Mouse (Mus musculus): Measurements from ENCODE around the gene Olfr1357. TPM values are rescaled to one million over a fixed set of nuclear protein-coding genes. Genes with fewer than 3 reads are reported as not detected.
"Not testable (repeated sequence)": the region's sequence is repeated elsewhere in the genome, so short reads cannot be mapped to it uniquely, and the experiment has no call there.

Gene Olfr1357
- not detected in 2 replicates for polyA plus RNA-seq (2016; fragmentation: Nextera tagmentation; extraction: Ambion mirVana)

- WGBS: 69% methylated on average over 1 of the region's 1 CpGs
These were observed at the start of gene Olfr1357 for GRCm38 (mm10) chr10:78617974-78618373. Gene Olfr1357 (minus strand): TSS chr10:78618074.

GRCm38 (mm10) chr10:78666696-78667095 lies 48.8 kb upstream of the Olfr1357 start:
- H3K36me3 ChIP-seq; H3K4me1 ChIP-seq; H3K27ac ChIP-seq; H3K9me3 ChIP-seq; H3K27me3 ChIP-seq (ENCODE audit: insufficient read depth, poor library complexity, severe bottlenecking); DNase-seq (ENCODE audit: low spot score); H3K4me3 ChIP-seq: not testable (repeated sequence)
- 87% methylated on average over 10 of the region's 10 CpGs for WGBS

More at GRCm38 (mm10) chr10:78617974-78618373, at the start of gene Olfr1357:
- Histone ChIP-seq H3K27ac (no peak within 1 kb of the TSS), H3K36me3 (no peaks in the 10 kb centered on the region), H3K9me3 (no peaks in the 10 kb centered on the region), H3K27me3 (ENCODE audit: insufficient read depth, poor library complexity, severe bottlenecking) (no peaks in the 10 kb centered on the region), H3K4me1 (no peaks in the 10 kb centered on the region), H3K4me3 (no peak within 1 kb of the TSS)
- DNase-seq (ENCODE audit: low spot score): no peak

GRCm38 (mm10) chr10:78664546-78664945 lies 46.7 kb upstream of the Olfr1357 start:
- no peaks in the 10 kb centered on the region for H3K4me1 ChIP-seq
- H3K4me3 ChIP-seq: no peak overlapping the region
- no peaks in the 10 kb centered on the region for H3K36me3 ChIP-seq
- 89% methylated on average over 1 of the region's 1 CpGs for WGBS
- H3K9me3 ChIP-seq: no peaks in the 10 kb centered on the region
- DNase-seq (ENCODE audit: low spot score): no peak
- no peaks in the 10 kb centered on the region for H3K27me3 ChIP-seq (ENCODE audit: insufficient read depth, poor library complexity, severe bottlenecking)
- no peak overlapping the region for H3K27ac ChIP-seq

- Histone ChIP-seq H3K27ac (no peak overlapping the region), H3K4me1 (no peaks in the 10 kb centered on the region), H3K27me3 (ENCODE audit: insufficient read depth, poor library complexity, severe bottlenecking) (no peaks in the 10 kb centered on the region), H3K4me3 (no peak overlapping the region), H3K9me3 (no peaks in the 10 kb centered on the region), H3K36me3 (no peaks in the 10 kb centered on the region)
- 83% methylated on average over 1 of the region's 1 CpGs for WGBS
- DNase-seq (ENCODE audit: low spot score): no peak
These were observed 43.3 kb upstream of the Olfr1357 start for GRCm38 (mm10) chr10:78661198-78661597.

- H3K4me1 ChIP-seq: no peaks in the 10 kb centered on the region
- H3K9me3 ChIP-seq: no peaks in the 10 kb centered on the region
- H3K36me3 ChIP-seq: no peaks in the 10 kb centered on the region
- 26% methylated on average over 6 of the region's 6 CpGs for WGBS
- no peak overlapping the region for H3K4me3 ChIP-seq
- no peaks in the 10 kb centered on the region for H3K27me3 ChIP-seq (ENCODE audit: insufficient read depth, poor library complexity, severe bottlenecking)
- no peak overlapping the region for H3K27ac ChIP-seq
- no peak for DNase-seq (ENCODE audit: low spot score)
These were observed 14.4 kb upstream of the Olfr1357 start for GRCm38 (mm10) chr10:78632311-78632710.

GRCm38 (mm10) chr10:78630194-78630593 lies 12.3 kb upstream of the Olfr1357 start:
- H3K9me3 ChIP-seq: no peaks in the 10 kb centered on the region
- no peaks in the 10 kb centered on the region for H3K36me3 ChIP-seq
- no peak overlapping the region for H3K4me3 ChIP-seq
- DNase-seq (ENCODE audit: low spot score): no peak
- H3K27me3 ChIP-seq (ENCODE audit: insufficient read depth, poor library complexity, severe bottlenecking): no peaks in the 10 kb centered on the region
- H3K4me1 ChIP-seq: no peaks in the 10 kb centered on the region
- WGBS: 79% methylated on average over 4 of the region's 4 CpGs
- no peak overlapping the region for H3K27ac ChIP-seq

- H3K36me3 ChIP-seq; H3K27me3 ChIP-seq (ENCODE audit: insufficient read depth, poor library complexity, severe bottlenecking); H3K9me3 ChIP-seq; DNase-seq (ENCODE audit: low spot score); H3K4me1 ChIP-seq; H3K4me3 ChIP-seq; H3K27ac ChIP-seq: not testable (repeated sequence)
- WGBS: 73% methylated on average over 3 of the region's 3 CpGs
These were observed 5.3 kb upstream of the Olfr1357 start for GRCm38 (mm10) chr10:78623143-78623542.

- DNase-seq (ENCODE audit: low spot score): no peak
- no peaks in the 10 kb centered on the region for H3K36me3 ChIP-seq
- H3K9me3 ChIP-seq: no peaks in the 10 kb centered on the region
- H3K4me1 ChIP-seq: no peaks in the 10 kb centered on the region
- no peaks in the 10 kb centered on the region for H3K27me3 ChIP-seq (ENCODE audit: insufficient read depth, poor library complexity, severe bottlenecking)
- H3K27ac ChIP-seq: no peak overlapping the region
- 68% methylated on average over 3 of the region's 3 CpGs for WGBS
- H3K4me3 ChIP-seq: no peak overlapping the region
These were observed 10.3 kb downstream of the Olfr1357 start for GRCm38 (mm10) chr10:78607602-78608001.

GRCm38 (mm10) chr10:78605080-78605479 lies 12.8 kb downstream of the Olfr1357 start:
- no peaks in the 10 kb centered on the region for H3K9me3 ChIP-seq
- WGBS: 39% methylated on average over 3 of the region's 3 CpGs
- H3K27ac ChIP-seq: no peak overlapping the region
- H3K4me1 ChIP-seq: no peaks in the 10 kb centered on the region
- no peaks in the 10 kb centered on the region for H3K36me3 ChIP-seq
- no peak overlapping the region for H3K4me3 ChIP-seq
- no peaks in the 10 kb centered on the region for H3K27me3 ChIP-seq (ENCODE audit: insufficient read depth, poor library complexity, severe bottlenecking)
- DNase-seq (ENCODE audit: low spot score): no peak

- Histone ChIP-seq H3K4me1 (no peaks in the 10 kb centered on the region), H3K27ac (no peak overlapping the region), H3K27me3 (ENCODE audit: insufficient read depth, poor library complexity, severe bottlenecking) (no peaks in the 10 kb centered on the region), H3K9me3 (no peaks in the 10 kb centered on the region), H3K36me3 (no peaks in the 10 kb centered on the region), H3K4me3 (no peak overlapping the region)
- no peak for DNase-seq (ENCODE audit: low spot score)
- 83% methylated on average over 5 of the region's 5 CpGs for WGBS
These were observed 18.0 kb downstream of the Olfr1357 start for GRCm38 (mm10) chr10:78599865-78600264.

GRCm38 (mm10) chr10:78594566-78594965 lies 23.3 kb downstream of the Olfr1357 start:
- H3K36me3 ChIP-seq: peaks cover 4% of the 10 kb centered on the region
- no peak overlapping the region for H3K27ac ChIP-seq
- H3K27me3 ChIP-seq (ENCODE audit: insufficient read depth, poor library complexity, severe bottlenecking): no peaks in the 10 kb centered on the region
- H3K4me1 ChIP-seq: peaks cover 12% of the 10 kb centered on the region
- H3K4me3 ChIP-seq: no peak overlapping the region
- no peaks in the 10 kb centered on the region for H3K9me3 ChIP-seq
- DNase-seq (ENCODE audit: low spot score): peak; percentile 24

GRCm38 (mm10) chr10:78594157-78594556 lies 23.7 kb downstream of the Olfr1357 start:
- Histone ChIP-seq H3K27ac (no peak overlapping the region), H3K4me1 (peaks cover 12% of the 10 kb centered on the region)
- WGBS: 71% methylated on average over 6 of the region's 6 CpGs

GRCm38 (mm10) chr10:78593736-78594135 lies 24.1 kb downstream of the Olfr1357 start:
- H3K9me3 ChIP-seq: no peaks in the 10 kb centered on the region
- H3K4me1 ChIP-seq: peaks cover 12% of the 10 kb centered on the region
- peak; percentile 25 for DNase-seq (ENCODE audit: low spot score)
- peaks cover 13% of the 10 kb centered on the region for H3K36me3 ChIP-seq
- 83% methylated on average over 5 of the region's 5 CpGs for whole genome bisulfite sequencing
- no peak overlapping the region for H3K27ac ChIP-seq
- no peaks in the 10 kb centered on the region for H3K27me3 ChIP-seq (ENCODE audit: insufficient read depth, poor library complexity, severe bottlenecking)
- no peak overlapping the region for H3K4me3 ChIP-seq

More at GRCm38 (mm10) chr10:78594157-78594556, 23.7 kb downstream of the Olfr1357 start:
- no peaks in the 10 kb centered on the region for H3K9me3 ChIP-seq
- H3K27me3 ChIP-seq (ENCODE audit: insufficient read depth, poor library complexity, severe bottlenecking): no peaks in the 10 kb centered on the region
- no peak overlapping the region for H3K4me3 ChIP-seq
- peaks cover 8% of the 10 kb centered on the region for H3K36me3 ChIP-seq
- peak; percentile 24 for DNase-seq (ENCODE audit: low spot score)

- Histone ChIP-seq H3K27me3 (ENCODE audit: insufficient read depth, poor library complexity, severe bottlenecking) (no peaks in the 10 kb centered on the region), H3K36me3 (peaks cover 20% of the 10 kb centered on the region), H3K4me1 (peaks cover 12% of the 10 kb centered on the region), H3K27ac (no peak overlapping the region), H3K9me3 (no peaks in the 10 kb centered on the region), H3K4me3 (no peak overlapping the region)
- DNase-seq (ENCODE audit: low spot score): peak; percentile 68
- WGBS: 76% methylated on average over 4 of the region's 4 CpGs
These were observed 25.0 kb downstream of the Olfr1357 start for GRCm38 (mm10) chr10:78592856-78593379.

All from heart, embryonic 10.5 days (tissue).